Mouse (Mus musculus) hindbrain, embryonic 10.5 days (tissue): ENCODE results near the gene Fbxo10. TPM values are rescaled to one million over a fixed set of nuclear protein-coding genes. Genes with fewer than 3 reads are reported as not detected.
"Not testable (repeated sequence)": the region's sequence is repeated elsewhere in the genome, so short reads cannot be mapped to it uniquely, and the experiment has no call there.

Experiments
- DNase-seq: peaks from one replicate; pipeline ENCODE4 v3.0.0-alpha.2; 2017; ENCODE audit warnings: low spot score
- H3K27ac ChIP-seq: fragments of 300-500 bp; sonication (generic); 2 replicates; pipeline ENCODE4 v1.5.1; 2016; ENCODE audit warnings: mild to moderate bottlenecking, moderate library complexity
- H3K27me3 ChIP-seq: fragments of 300-500 bp; sonication (generic); 2 replicates; pipeline ENCODE4 v1.6.1; 2016; ENCODE audit warnings: mild to moderate bottlenecking; ENCODE audit not compliant: poor library complexity, insufficient read depth, severe bottlenecking
- H3K36me3 ChIP-seq: fragments of 300-500 bp; sonication (generic); 2 replicates; pipeline ENCODE4 v1.6.1; 2016; ENCODE audit warnings: mild to moderate bottlenecking, moderate library complexity
- H3K4me1 ChIP-seq: fragments of 300-500 bp; sonication (generic); replicated peaks from 2 replicates; pipeline ENCODE4 v1.6.1; 2016; ENCODE audit warnings: mild to moderate bottlenecking
- H3K4me3 ChIP-seq: fragments of 300-500 bp; sonication (generic); 2 replicates; pipeline ENCODE4 v1.5.1; 2016; ENCODE audit warnings: mild to moderate bottlenecking, moderate library complexity
- H3K9me3 ChIP-seq: fragments of 300-500 bp; sonication (generic); 2 replicates; pipeline ENCODE4 v1.6.1; 2016; ENCODE audit warnings: mild to moderate bottlenecking, moderate library complexity
- WGBS: fragments of 180-500 bp; shearing (Covaris S2); methylation state at CpG from one replicate; pipeline ENCODE4 v1.1.7; 2016; 5-methylcytosine and 5-hydroxymethylcytosine counted together
- polyA plus RNA-seq: library from polyadenylated mRNA; unstranded; fragments of >200 nt; fragmentation: Nextera tagmentation; extraction: Ambion mirVana; gene quantifications from 2 replicates; pipeline ENCODE4 v1.2.1, GENCODE M21; 2016

The Fbxo10 gene
- polyA plus RNA-seq, 1 experiment from 2014 or later: 14.4 TPM

- WGBS: under 1% methylated on average over 63 of the region's 63 CpGs
- H3K27me3 ChIP-seq: no peaks in the 10 kb centered on the region
- 0 out of 2 replicates have a peak, but pooled peaks cover 3% of the 10 kb centered on the region for H3K36me3 ChIP-seq
- DNase-seq: peak; percentile 100
- H3K4me1 ChIP-seq: peaks cover 26% of the 10 kb centered on the region
- H3K4me3 ChIP-seq: peak within 1 kb of the TSS; percentile 82
- peak within 1 kb of the TSS; percentile 96 for H3K27ac ChIP-seq
- no peaks in the 10 kb centered on the region for H3K9me3 ChIP-seq
Measured at GRCm38 (mm10) chr4:45012105-45012975, 72.1 kb downstream of the Fbxo10 start, which contains the start of gene Zbtb5. Gene Zbtb5, minus strand, starts transcription at chr4:45012412.

- peak overlapping the region; percentile 96 for H3K27ac ChIP-seq
- no peaks in the 10 kb centered on the region for H3K9me3 ChIP-seq
- H3K27me3 ChIP-seq: no peaks in the 10 kb centered on the region
- H3K4me1 ChIP-seq: peaks cover 26% of the 10 kb centered on the region
- H3K36me3 ChIP-seq: peaks cover 3% of the 10 kb centered on the region; the same call in 1 of the 2 replicates
- WGBS: under 1% methylated on average over 31 of the region's 31 CpGs
- peak overlapping the region; percentile 82 for H3K4me3 ChIP-seq
- DNase-seq: no peak
Measured at GRCm38 (mm10) chr4:45011581-45012104, 72.8 kb downstream of the Fbxo10 start.

GRCm38 (mm10) chr4:45010806-45011415, 73.5 kb downstream of the Fbxo10 start:
- Histone ChIP-seq H3K27ac (peak overlapping the region; percentile 96), H3K36me3 (peaks cover 3% of the 10 kb centered on the region; the same call in 1 of the 2 replicates), H3K27me3 (no peaks in the 10 kb centered on the region), H3K4me1 (peaks cover 26% of the 10 kb centered on the region), H3K4me3 (peak overlapping the region; percentile 82), H3K9me3 (no peaks in the 10 kb centered on the region)
- WGBS: 15% methylated on average over 11 of the region's 11 CpGs
- DNase-seq: peak; percentile 17

- H3K27me3 ChIP-seq: no peaks in the 10 kb centered on the region
- 85% methylated on average over 3 of the region's 3 CpGs for WGBS
- H3K9me3 ChIP-seq: no peaks in the 10 kb centered on the region
- no peak overlapping the region for H3K27ac ChIP-seq
- no peak for DNase-seq
- peaks cover 17% of the 10 kb centered on the region for H3K36me3 ChIP-seq
- peaks cover 10% of the 10 kb centered on the region for H3K4me1 ChIP-seq
- no peak overlapping the region for H3K4me3 ChIP-seq
Measured at GRCm38 (mm10) chr4:45005452-45005851, 79.0 kb downstream of the Fbxo10 start.

GRCm38 (mm10) chr4:45000001-45000400, 84.4 kb downstream of the Fbxo10 start:
- H3K4me1 ChIP-seq: peaks cover 5% of the 10 kb centered on the region; the same call in 1 of the 2 replicates
- DNase-seq: no peak
- H3K27me3 ChIP-seq: no peaks in the 10 kb centered on the region
- no peak overlapping the region for H3K27ac ChIP-seq
- H3K9me3 ChIP-seq: no peaks in the 10 kb centered on the region
- no peak overlapping the region for H3K4me3 ChIP-seq
- 87% methylated on average over 6 of the region's 6 CpGs for WGBS
- peaks cover 13% of the 10 kb centered on the region for H3K36me3 ChIP-seq

- Histone ChIP-seq H3K27me3 (no peaks in the 10 kb centered on the region), H3K9me3 (no peaks in the 10 kb centered on the region), H3K36me3 (peaks cover 26% of the 10 kb centered on the region), H3K4me3 (no peak overlapping the region), H3K27ac (no peak overlapping the region), H3K4me1 (peaks cover 5% of the 10 kb centered on the region; the same call in 1 of the 2 replicates)
- WGBS: 81% methylated on average over 3 of the region's 3 CpGs
- DNase-seq: no peak
Measured at GRCm38 (mm10) chr4:44998071-44998470, 86.3 kb downstream of the Fbxo10 start.

- 91% methylated on average over 18 of the region's 18 CpGs for WGBS
- peaks cover 54% of the 10 kb centered on the region for H3K36me3 ChIP-seq
- DNase-seq: peak; percentile 2
- H3K9me3 ChIP-seq: no peaks in the 10 kb centered on the region
- H3K27ac ChIP-seq: 0 out of 2 replicates have a peak overlapping the region, but pooled peaks have one; percentile 29
- no peaks in the 10 kb centered on the region for H3K27me3 ChIP-seq
- H3K4me3 ChIP-seq: no peak overlapping the region
- peaks cover 5% of the 10 kb centered on the region; the same call in 1 of the 2 replicates for H3K4me1 ChIP-seq
Measured at GRCm38 (mm10) chr4:44994776-44995175, 89.6 kb downstream of the Fbxo10 start.

GRCm38 (mm10) chr4:44993847-44994246, 90.6 kb downstream of the Fbxo10 start:
- DNase-seq: peak; percentile 2
- 92% methylated on average over 9 of the region's 9 CpGs for WGBS
- Histone ChIP-seq H3K36me3 (peaks cover 63% of the 10 kb centered on the region), H3K27me3 (no peaks in the 10 kb centered on the region), H3K27ac (no peak overlapping the region), H3K9me3 (no peaks in the 10 kb centered on the region), H3K4me1 (peaks cover 5% of the 10 kb centered on the region; the same call in 1 of the 2 replicates), H3K4me3 (no peak overlapping the region)

- not testable (repeated sequence) for H3K27me3 ChIP-seq, H3K9me3 ChIP-seq, H3K4me3 ChIP-seq, H3K4me1 ChIP-seq, H3K27ac ChIP-seq, DNase-seq
- 89% methylated on average over 14 of the region's 14 CpGs for WGBS
- H3K36me3 ChIP-seq: peaks cover 70% of the 10 kb centered on the region
Measured at GRCm38 (mm10) chr4:44993179-44993578, 91.2 kb downstream of the Fbxo10 start.

- not testable (repeated sequence) for H3K27me3 ChIP-seq, H3K9me3 ChIP-seq, DNase-seq, H3K4me1 ChIP-seq, H3K4me3 ChIP-seq, H3K27ac ChIP-seq
- H3K36me3 ChIP-seq: peaks cover 78% of the 10 kb centered on the region
- 93% methylated on average over 11 of the region's 11 CpGs for WGBS
Measured at GRCm38 (mm10) chr4:44992330-44992729, 92.1 kb downstream of the Fbxo10 start.

- 91% methylated on average over 5 of the region's 5 CpGs for WGBS
- no peak overlapping the region for H3K4me3 ChIP-seq
- H3K27me3 ChIP-seq: no peaks in the 10 kb centered on the region
- H3K9me3 ChIP-seq: no peaks in the 10 kb centered on the region
- no peaks in the 10 kb centered on the region for H3K4me1 ChIP-seq
- DNase-seq: peak; percentile 1
- no peak overlapping the region for H3K27ac ChIP-seq
- H3K36me3 ChIP-seq: peaks cover 96% of the 10 kb centered on the region
Measured at GRCm38 (mm10) chr4:44990560-44990959, 93.8 kb downstream of the Fbxo10 start.
